In the genomic region with DNA sequence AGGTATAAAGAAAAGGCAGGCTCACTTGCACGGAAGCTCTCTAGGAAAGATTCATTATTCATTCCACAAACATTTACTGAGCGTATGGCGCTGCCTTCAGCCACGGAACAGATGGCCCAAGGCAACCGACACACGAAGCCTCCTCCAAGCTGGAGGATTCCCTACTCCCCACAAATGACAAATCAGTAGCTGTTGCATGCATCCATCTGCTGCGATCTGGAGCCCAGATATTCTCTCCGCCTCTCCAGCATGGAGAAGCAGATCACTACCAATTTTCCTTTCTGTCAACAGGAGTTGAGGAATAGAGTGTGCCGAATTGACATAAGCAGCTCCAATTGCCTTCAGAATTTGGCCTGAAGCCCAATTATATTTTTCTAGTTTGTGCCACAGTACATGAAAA, we compare ENCODE assay signal across 11 mouse cellular contexts.
A peak's percentile ranks its signal among the peaks of the same experiment; 100 is the strongest.
DNase-seq lines count a peak whose midpoint lies in the region; ATAC-seq and TF ChIP-seq lines count a peak whose summit lies in the region.
"Had no signal": no experiment of that assay in that cellular context is flagged by ENCODE, and none has a peak within 500 bp of the region (broad histone marks: within the 10 kb centered on the region; RNA-seq: fewer than 3 reads in every experiment).

No protein-coding gene starts in this region.

- H3K9me3 ChIP-seq in lung, embryonic 14.5 days (ENCODE audit: low read depth, low read length): no peaks in the 10 kb centered on the region
- H3K9me3 ChIP-seq in embryonic facial prominence, embryonic 15.5 days (replicated peaks): no peaks in the 10 kb centered on the region

- no peak for TF ChIP-seq CTCF in lung, embryonic 14.5 days (IDR thresholded peaks at IDR 0.05; ENCODE audit: low read depth)

- H3K4me2 ChIP-seq in lung, embryonic 14.5 days: no peak overlapping the region
- no peak overlapping the region for H3K4me2 ChIP-seq in embryonic facial prominence, embryonic 15.5 days (replicated peaks)

- H3K4me3 ChIP-seq in lung, embryonic 14.5 days (ENCODE audit: low read depth, low read length): no peak overlapping the region
- H3K4me3 ChIP-seq in embryonic facial prominence, embryonic 15.5 days (replicated peaks): no peak overlapping the region

- ATAC-seq in lung, embryonic 14.5 days (ENCODE audit: insufficient read depth): peak; percentile 47; the same call in 1 of the 2 replicates
- peak; percentile 39; the same call in 1 of the 2 replicates for ATAC-seq in embryonic facial prominence, embryonic 15.5 days (ENCODE audit: insufficient number of reproducible peaks, low FRiP score, low TSS enrichment, low read depth)
- no peak for ATAC-seq in CD4-positive, CD25-positive, alpha-beta regulatory T cell, adult 4 months
- ATAC-seq: intestine, embryonic 16.5 days had no signal

- no peak overlapping the region for H3K27ac ChIP-seq in lung, embryonic 14.5 days (ENCODE audit: low read depth)
- no peak overlapping the region for H3K27ac ChIP-seq in embryonic facial prominence, embryonic 15.5 days (replicated peaks)

- DNase-seq in lung, embryonic 14.5 days: peak; percentile 62
- DNase-seq in lung, postnatal 10 days: no peak
- peak; percentile 92 for DNase-seq in layer of hippocampus, adult 9-11 months
- DNase-seq in right cerebral cortex, postnatal 14 days: peak; percentile 62
- DNase-seq in adrenal gland, adult 2 months: no peak
- DNase-seq in Muller cell, postnatal 12 days (ENCODE audit: inconsistent ontology term): no peak
- DNase-seq: heart, adult 18-20 months; lung, adult 2 months had no signal

- H3K9ac ChIP-seq in lung, embryonic 14.5 days: no peak overlapping the region
- H3K9ac ChIP-seq in embryonic facial prominence, embryonic 15.5 days: no peak overlapping the region

- no peaks in the 10 kb centered on the region for H3K27me3 ChIP-seq in lung, embryonic 14.5 days (ENCODE audit: insufficient read depth, low read length)
- H3K27me3 ChIP-seq in embryonic facial prominence, embryonic 15.5 days: no peaks in the 10 kb centered on the region; the same call in 1 of the 2 replicates

- H3K4me1 ChIP-seq in lung, embryonic 14.5 days (ENCODE audit: insufficient read depth): no peaks in the 10 kb centered on the region
- H3K4me1 ChIP-seq in embryonic facial prominence, embryonic 15.5 days: no peaks in the 10 kb centered on the region

- 48% methylated on average over 9 of the region's 9 CpGs for WGBS in lung, embryonic 14.5 days
- WGBS in embryonic facial prominence, embryonic 15.5 days: 42% methylated on average over 9 of the region's 9 CpGs

- H3K36me3 ChIP-seq in lung, embryonic 14.5 days (ENCODE audit: insufficient read depth): no peaks in the 10 kb centered on the region
- H3K36me3 ChIP-seq in embryonic facial prominence, embryonic 15.5 days: no peaks in the 10 kb centered on the region

Comparison
In these comparisons a context has a peak if more than half of its experiments do, and no peak if none do; other contexts are left out.
1. DNase-seq: peak in lung, embryonic 14.5 days (single experiment), layer of hippocampus, adult 9-11 months (single experiment) and right cerebral cortex, postnatal 14 days (single experiment); none in lung, postnatal 10 days (single experiment), adrenal gland, adult 2 months (single experiment) and Muller cell, postnatal 12 days (single experiment).